Mouse (Mus musculus) liver, adult 2 months (tissue): Measurements from ENCODE around the gene Ndfip2. TPM values are rescaled to one million over a fixed set of nuclear protein-coding genes. Genes with fewer than 3 reads are reported as not detected.

Experiments used
- DNase-seq: peaks from one replicate; pipeline ENCODE4 v3.0.0-alpha.2; 2011; ENCODE audit warnings: low read depth, low spot score; ENCODE audit errors: extremely low read depth
- H3K27ac ChIP-seq: fragments of 200-500 bp; replicated peaks from 2 replicates; pipeline ENCODE4 v1.5.1; 2012; ENCODE audit warnings: low read depth, mild to moderate bottlenecking, control low read depth, inconsistent platforms, low read length; ENCODE audit not compliant: insufficient read depth
- H3K27me3 ChIP-seq: fragments of 200-500 bp; 2 replicates; pipeline ENCODE4 v1.6.1; 2012; ENCODE audit warnings: mild to moderate bottlenecking, moderate library complexity, low read length, inconsistent platforms; ENCODE audit not compliant: control insufficient read depth, insufficient read depth
- H3K36me3 ChIP-seq: fragments of 200-500 bp; 2 replicates; pipeline ENCODE4 v1.6.1; 2012; ENCODE audit warnings: low read length, inconsistent platforms; ENCODE audit not compliant: control insufficient read depth, insufficient read depth
- H3K4me1 ChIP-seq: fragments of 200-500 bp; 2 replicates; pipeline ENCODE4 v1.6.1; 2011; ENCODE audit warnings: low read length; ENCODE audit not compliant: control insufficient read depth, insufficient read depth
- H3K4me3 ChIP-seq: fragments of 200-500 bp; 2 replicates; pipeline ENCODE4 v1.5.1; 2011; ENCODE audit warnings: low read depth, mild to moderate bottlenecking, control low read depth, low read length, moderate library complexity; ENCODE audit not compliant: insufficient read depth
- H3K79me2 ChIP-seq: fragments of 200-500 bp; 2 replicates; pipeline ENCODE4 v1.6.1; 2012; ENCODE audit warnings: inconsistent platforms, mild to moderate bottlenecking, low read length, moderate library complexity; ENCODE audit not compliant: control insufficient read depth, insufficient read depth
- H3K9ac ChIP-seq: fragments of 200-500 bp; 2 replicates; pipeline ENCODE4 v1.6.1; 2012; ENCODE audit warnings: low read depth, mild to moderate bottlenecking, control low read depth, inconsistent platforms, low read length
- CTCF ChIP-seq: fragments of 200-500 bp; IDR thresholded peaks from 2 replicates; pipeline ENCODE4 v1.5.1; 2011; ENCODE audit warnings: low read depth, low read length, control low read depth
- POLR2A ChIP-seq: fragments of 200-500 bp; IDR thresholded peaks from 2 replicates; pipeline ENCODE4 v1.6.1; 2011; ENCODE audit warnings: low read length, control low read depth; ENCODE audit not compliant: insufficient read depth; ENCODE audit errors: extremely low read depth
- WGBS: fragments of 180-500 bp; shearing (Covaris S2); methylation state at CpG from one replicate; pipeline ENCODE4 v1.1.7; 2018; 5-methylcytosine and 5-hydroxymethylcytosine counted together
- polyA plus RNA-seq: library from polyadenylated mRNA; depleted of rRNA; stranded (reverse); fragments of >200 nt; gene quantifications from 2 replicates; pipeline ENCODE4 v1.2.3, GENCODE M21; 2012
- total RNA-seq: library from RNA; depleted of rRNA; stranded (reverse); fragments of >200 nt; gene quantifications from 2 replicates; pipeline ENCODE4 v1.2.3, GENCODE M21; 2014

Ndfip2 gene
- total and polyA plus RNA-seq, 2 experiments = 42.8 to 48.1 TPM

GRCm38 (mm10) chr14:105272030-105272429 is 13.7 kb downstream of the Ndfip2 start:
- Histone ChIP-seq H3K4me3 (no peak overlapping the region), H3K27ac (no peak overlapping the region), H3K4me1 (peaks cover 6% of the 10 kb centered on the region), H3K27me3 (no peaks in the 10 kb centered on the region), H3K36me3 (no peaks in the 10 kb centered on the region), H3K9ac (no peak overlapping the region), H3K79me2 (peaks cover 35% of the 10 kb centered on the region)
- DNase-seq = no peak
- 78% methylated on average over 6 of the region's 6 CpGs for WGBS
- TF ChIP-seq CTCF (no peak), POLR2A (no peak)

- H3K27me3 ChIP-seq = no peaks in the 10 kb centered on the region
- H3K4me3 ChIP-seq = no peak overlapping the region
- H3K79me2 ChIP-seq = peaks cover 35% of the 10 kb centered on the region
- no peaks in the 10 kb centered on the region for H3K36me3 ChIP-seq
- no peak for DNase-seq
- H3K27ac ChIP-seq = no peak overlapping the region
- WGBS = 74% methylated on average over 4 of the region's 4 CpGs
- no peak overlapping the region for H3K9ac ChIP-seq
- TF ChIP-seq CTCF (no peak), POLR2A (no peak)
- H3K4me1 ChIP-seq = peaks cover 6% of the 10 kb centered on the region
These were observed 14.2 kb downstream of the Ndfip2 start for GRCm38 (mm10) chr14:105272539-105272938.

GRCm38 (mm10) chr14:105275196-105275595 is 16.8 kb downstream of the Ndfip2 start:
- no peak overlapping the region for H3K9ac ChIP-seq
- H3K79me2 ChIP-seq = peaks cover 31% of the 10 kb centered on the region
- WGBS = 62% methylated on average over 5 of the region's 5 CpGs
- no peak overlapping the region for H3K27ac ChIP-seq
- no peaks in the 10 kb centered on the region for H3K36me3 ChIP-seq
- DNase-seq = no peak
- no peak overlapping the region for H3K4me3 ChIP-seq
- TF ChIP-seq CTCF = no peak
- no peak for TF ChIP-seq POLR2A
- H3K4me1 ChIP-seq = peaks cover 6% of the 10 kb centered on the region
- H3K27me3 ChIP-seq = no peaks in the 10 kb centered on the region

- peaks cover 3% of the 10 kb centered on the region for H3K4me1 ChIP-seq
- no peaks in the 10 kb centered on the region for H3K27me3 ChIP-seq
- no peaks in the 10 kb centered on the region for H3K36me3 ChIP-seq
- no peak for TF ChIP-seq CTCF
- no peak for TF ChIP-seq POLR2A
- H3K27ac ChIP-seq = no peak overlapping the region
- peaks cover 23% of the 10 kb centered on the region for H3K79me2 ChIP-seq
- no peak overlapping the region for H3K4me3 ChIP-seq
- WGBS = 50% methylated on average over 5 of the region's 5 CpGs
- no peak overlapping the region for H3K9ac ChIP-seq
- DNase-seq = no peak
These were observed 18.9 kb downstream of the Ndfip2 start for GRCm38 (mm10) chr14:105277277-105277676.

- H3K79me2 ChIP-seq = peaks cover 2% of the 10 kb centered on the region; the same call in 1 of the 2 replicates
- H3K27me3 ChIP-seq = no peaks in the 10 kb centered on the region
- no peak for DNase-seq
- no peak overlapping the region for H3K27ac ChIP-seq
- no peak overlapping the region for H3K4me3 ChIP-seq
- 98% methylated on average over 3 of the region's 3 CpGs for WGBS
- H3K9ac ChIP-seq = no peak overlapping the region
- no peaks in the 10 kb centered on the region for H3K4me1 ChIP-seq
- peaks cover 5% of the 10 kb centered on the region; the same call in 1 of the 2 replicates for H3K36me3 ChIP-seq
- TF ChIP-seq POLR2A (no peak), CTCF (no peak)
These were observed 25.7 kb downstream of the Ndfip2 start for GRCm38 (mm10) chr14:105284062-105284461.

GRCm38 (mm10) chr14:105287557-105287956 is 29.2 kb downstream of the Ndfip2 start:
- H3K79me2 ChIP-seq = peaks cover 2% of the 10 kb centered on the region; the same call in 1 of the 2 replicates
- DNase-seq = no peak
- no peak overlapping the region for H3K4me3 ChIP-seq
- H3K4me1 ChIP-seq = no peaks in the 10 kb centered on the region
- H3K27ac ChIP-seq = no peak overlapping the region
- H3K9ac ChIP-seq = no peak overlapping the region
- H3K27me3 ChIP-seq = no peaks in the 10 kb centered on the region
- 94% methylated on average over 4 of the region's 4 CpGs for WGBS
- H3K36me3 ChIP-seq = peaks cover 15% of the 10 kb centered on the region; the same call in 1 of the 2 replicates
- TF ChIP-seq CTCF (no peak), POLR2A (no peak)
